Mouse (Mus musculus): ENCODE measurements around the gene Ccdc86. TPM values are rescaled to one million over a fixed set of nuclear protein-coding genes. Genes with fewer than 3 reads are reported as not detected.

Ccdc86 gene
- total RNA-seq (2014; fragmentation: Nextera tagmentation) (18.8 and 21.2 TPM in 2 replicates), total RNA-seq (2017) (10.0 and 10.1 TPM in 2 replicates), polyA plus RNA-seq (2012) (45.7 and 51.6 TPM in 2 replicates)

- H3K36me3 ChIP-seq (replicated peaks) = peaks cover 35% of the 10 kb centered on the region
- peaks cover 28% of the 10 kb centered on the region for H3K4me1 ChIP-seq (ENCODE audit: insufficient read depth, low read depth, low read length)
- H3K27me3 ChIP-seq (ENCODE audit: insufficient read depth, low read length) = peaks cover 21% of the 10 kb centered on the region
- TF ChIP-seq TAL1 (conservative IDR thresholded peaks at IDR 0.05; ENCODE audit: low read depth, low read length) = no peak
- TF ChIP-seq GATA2 (IDR thresholded peaks at IDR 0.05; ENCODE audit: borderline replicate concordance, low read depth, low read length) = no peak
- no peak for TF ChIP-seq CTCF (IDR thresholded peaks at IDR 0.05; ENCODE audit: low read depth, low read length)
- no peak for TF ChIP-seq GATA1 (IDR thresholded peaks at IDR 0.05; ENCODE audit: borderline replicate concordance, low read length)
- no peak for TF ChIP-seq POLR2AphosphoS5 (IDR thresholded peaks at IDR 0.05; ENCODE audit: insufficient replicate concordance, low read depth, low read length)
- no peaks in the 10 kb centered on the region for H3K9me3 ChIP-seq (replicated peaks)
- ATAC-seq (ENCODE audit: extremely low read depth, insufficient number of reproducible peaks, low FRiP score, poor library complexity, severe bottlenecking) (peak; percentile 89), DNase-seq (ENCODE audit: low spot score) (peak; percentile 94)
- H3K4me3 ChIP-seq (ENCODE audit: low read depth, low read length) = peak within 1 kb of the TSS; percentile 89
These were observed at the start of gene Ccdc86 for GRCm38 (mm10) chr19:10949112-10949511. TSS of gene Ccdc86 (minus strand) at chr19:10949266.

DNA sequence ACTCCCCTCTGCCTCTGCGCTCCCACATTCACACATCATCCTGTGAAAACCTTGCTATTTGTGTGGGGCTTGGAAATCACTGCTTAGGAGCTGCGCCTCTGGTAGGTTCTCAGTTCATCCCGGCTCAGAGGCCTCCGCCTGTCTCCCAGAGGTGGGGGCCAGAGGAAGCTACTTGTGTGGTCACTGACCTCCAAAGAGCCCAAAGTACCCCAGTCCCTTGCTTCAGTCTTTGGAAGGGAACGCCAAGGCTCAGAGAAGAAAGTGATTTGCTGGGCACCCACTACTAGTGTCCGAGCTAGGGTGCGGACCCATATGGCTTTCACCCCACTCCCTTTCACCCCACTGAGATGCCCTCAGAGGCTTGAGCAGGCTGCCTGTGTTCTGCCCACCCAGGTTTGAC, 44.1 kb upstream of the Ccdc86 start, which contains the start of gene Ms4a15:
Gene Ms4a15 (minus strand): TSS at position 101 of the 400 bp plus-strand sequence.
- no peak within 1 kb of the TSS for H3K4me3 ChIP-seq (ENCODE audit: low read depth, low read length)
- DNase-seq (ENCODE audit: low spot score) (no peak), ATAC-seq (ENCODE audit: extremely low read depth, insufficient number of reproducible peaks, low FRiP score, poor library complexity, severe bottlenecking) (no peak)
- H3K4me1 ChIP-seq (ENCODE audit: insufficient read depth, low read depth, low read length) = no peaks in the 10 kb centered on the region
- no peaks in the 10 kb centered on the region for H3K9me3 ChIP-seq (replicated peaks)
- no peaks in the 10 kb centered on the region for H3K36me3 ChIP-seq (replicated peaks)
- H3K27me3 ChIP-seq (ENCODE audit: insufficient read depth, low read length) = no peaks in the 10 kb centered on the region; the same call in none of the 2 replicates
- TF ChIP-seq GATA2 (IDR thresholded peaks at IDR 0.05; ENCODE audit: borderline replicate concordance, low read depth, low read length) (no peak), TAL1 (conservative IDR thresholded peaks at IDR 0.05; ENCODE audit: low read depth, low read length) (no peak), CTCF (IDR thresholded peaks at IDR 0.05; ENCODE audit: low read depth, low read length) (no peak), POLR2AphosphoS5 (IDR thresholded peaks at IDR 0.05; ENCODE audit: insufficient replicate concordance, low read depth, low read length) (no peak), GATA1 (IDR thresholded peaks at IDR 0.05; ENCODE audit: borderline replicate concordance, low read length) (no peak)

- H3K4me3 ChIP-seq (ENCODE audit: low read depth, low read length) = no peak overlapping the region
- H3K27me3 ChIP-seq (ENCODE audit: insufficient read depth, low read length) = peaks cover 3% of the 10 kb centered on the region
- H3K9me3 ChIP-seq (replicated peaks) = no peaks in the 10 kb centered on the region
- H3K36me3 ChIP-seq (replicated peaks) = no peaks in the 10 kb centered on the region
- H3K4me1 ChIP-seq (ENCODE audit: insufficient read depth, low read depth, low read length) = no peaks in the 10 kb centered on the region
- TF ChIP-seq POLR2AphosphoS5 (IDR thresholded peaks at IDR 0.05; ENCODE audit: insufficient replicate concordance, low read depth, low read length) (no peak), GATA2 (IDR thresholded peaks at IDR 0.05; ENCODE audit: borderline replicate concordance, low read depth, low read length) (no peak), TAL1 (conservative IDR thresholded peaks at IDR 0.05; ENCODE audit: low read depth, low read length) (no peak), GATA1 (IDR thresholded peaks at IDR 0.05; ENCODE audit: borderline replicate concordance, low read length) (no peak)
- ATAC-seq (ENCODE audit: extremely low read depth, insufficient number of reproducible peaks, low FRiP score, poor library complexity, severe bottlenecking) = no peak
- DNase-seq (ENCODE audit: low spot score) = no peak
These were observed 42.8 kb upstream of the Ccdc86 start for GRCm38 (mm10) chr19:10991911-10992310.

GRCm38 (mm10) chr19:10990751-10991150, 41.7 kb upstream of the Ccdc86 start:
- ATAC-seq (ENCODE audit: extremely low read depth, insufficient number of reproducible peaks, low FRiP score, poor library complexity, severe bottlenecking) = no peak
- H3K9me3 ChIP-seq (replicated peaks) = no peaks in the 10 kb centered on the region
- H3K4me1 ChIP-seq (ENCODE audit: insufficient read depth, low read depth, low read length) = no peaks in the 10 kb centered on the region
- no peaks in the 10 kb centered on the region for H3K36me3 ChIP-seq (replicated peaks)
- peaks cover 3% of the 10 kb centered on the region for H3K27me3 ChIP-seq (ENCODE audit: insufficient read depth, low read length)
- no peak for TF ChIP-seq CTCF (IDR thresholded peaks at IDR 0.05; ENCODE audit: low read depth, low read length)
- TF ChIP-seq GATA1 (IDR thresholded peaks at IDR 0.05; ENCODE audit: borderline replicate concordance, low read length) = no peak
- H3K4me3 ChIP-seq (ENCODE audit: low read depth, low read length) = no peak overlapping the region
- no peak for DNase-seq (ENCODE audit: low spot score)

- no peaks in the 10 kb centered on the region for H3K4me1 ChIP-seq (ENCODE audit: insufficient read depth, low read depth, low read length)
- ATAC-seq (ENCODE audit: extremely low read depth, insufficient number of reproducible peaks, low FRiP score, poor library complexity, severe bottlenecking) (no peak), DNase-seq (ENCODE audit: low spot score) (no peak)
- TF ChIP-seq POLR2AphosphoS5 (IDR thresholded peaks at IDR 0.05; ENCODE audit: insufficient replicate concordance, low read depth, low read length) = no peak
- TF ChIP-seq CTCF (IDR thresholded peaks at IDR 0.05; ENCODE audit: low read depth, low read length) = no peak
- TF ChIP-seq GATA2 (IDR thresholded peaks at IDR 0.05; ENCODE audit: borderline replicate concordance, low read depth, low read length) = no peak
- no peak for TF ChIP-seq GATA1 (IDR thresholded peaks at IDR 0.05; ENCODE audit: borderline replicate concordance, low read length)
- no peak for TF ChIP-seq TAL1 (conservative IDR thresholded peaks at IDR 0.05; ENCODE audit: low read depth, low read length)
- no peaks in the 10 kb centered on the region for H3K36me3 ChIP-seq (replicated peaks)
- peaks cover 8% of the 10 kb centered on the region for H3K27me3 ChIP-seq (ENCODE audit: insufficient read depth, low read length)
- no peak overlapping the region for H3K4me3 ChIP-seq (ENCODE audit: low read depth, low read length)
- no peaks in the 10 kb centered on the region for H3K9me3 ChIP-seq (replicated peaks)
These were observed 39.5 kb upstream of the Ccdc86 start for GRCm38 (mm10) chr19:10988563-10988962.

- Histone ChIP-seq H3K27me3 (ENCODE audit: insufficient read depth, low read length) (peaks cover 11% of the 10 kb centered on the region), H3K4me3 (ENCODE audit: low read depth, low read length) (no peak overlapping the region)
- ATAC-seq (ENCODE audit: extremely low read depth, insufficient number of reproducible peaks, low FRiP score, poor library complexity, severe bottlenecking) = no peak
These were observed 36.8 kb upstream of the Ccdc86 start for GRCm38 (mm10) chr19:10985889-10986288.

More at GRCm38 (mm10) chr19:10985889-10986288, 36.8 kb upstream of the Ccdc86 start:
- no peaks in the 10 kb centered on the region for H3K9me3 ChIP-seq (replicated peaks)
- DNase-seq (ENCODE audit: low spot score) = no peak
- no peaks in the 10 kb centered on the region for H3K36me3 ChIP-seq (replicated peaks)
- H3K4me1 ChIP-seq (ENCODE audit: insufficient read depth, low read depth, low read length) = no peaks in the 10 kb centered on the region
- TF ChIP-seq POLR2AphosphoS5 (IDR thresholded peaks at IDR 0.05; ENCODE audit: insufficient replicate concordance, low read depth, low read length) (no peak), TAL1 (conservative IDR thresholded peaks at IDR 0.05; ENCODE audit: low read depth, low read length) (no peak), GATA1 (IDR thresholded peaks at IDR 0.05; ENCODE audit: borderline replicate concordance, low read length) (no peak), CTCF (IDR thresholded peaks at IDR 0.05; ENCODE audit: low read depth, low read length) (no peak), GATA2 (IDR thresholded peaks at IDR 0.05; ENCODE audit: borderline replicate concordance, low read depth, low read length) (no peak)

Data from G1E (cell line).